Mouse (Mus musculus): ENCODE results near the gene Plekho1.

GRCm38 (mm10) chr3:96040663-96041006 lies 44.8 kb upstream of the Plekho1 start:
- TF ChIP-seq CTCF (IDR thresholded peaks at IDR 0.05; ENCODE audit: borderline replicate concordance, extremely low read depth, insufficient read depth, insufficient read length) (no peak), POLR2A (IDR thresholded peaks at IDR 0.05; ENCODE audit: borderline replicate concordance, extremely low read depth, insufficient read depth, insufficient read length, poor library complexity, severe bottlenecking) (no peak)
